Mouse (Mus musculus): ENCODE data around the gene Ankef1.

- TF ChIP-seq GATA1 (IDR thresholded peaks at IDR 0.05; ENCODE audit: borderline replicate concordance, low read length) = no peak
- TF ChIP-seq FLI1 (IDR thresholded peaks at IDR 0.05; ENCODE audit: low read length) = no peak
Observed at GRCm38 (mm10) chr2:136482269-136482668, 19.4 kb upstream of the Ankef1 start.

Measured in megakaryocyte, embryonic 14.5 days (primary cell).